Mouse (Mus musculus) stomach, postnatal 0 days (tissue): ENCODE results near the gene Glb1l. TPM values are rescaled to one million over a fixed set of nuclear protein-coding genes. Genes with fewer than 3 reads are reported as not detected.

Experiments
- ATAC-seq: fragments of 200-750 bp; cut with Nextera tagmentation; 2 replicates; pipeline ENCODE4 v1.8.0; 2017; ENCODE audit not compliant: low FRiP score, low TSS enrichment
- DNase-seq: peaks from one replicate; pipeline ENCODE4 v3.0.0-alpha.2; 2016; ENCODE audit warnings: low spot score
- H3K27ac ChIP-seq: fragments of 300-500 bp; sonication (generic); replicated peaks from 2 replicates; pipeline ENCODE4 v1.5.1; 2014; ENCODE audit warnings: mild to moderate bottlenecking, control low read depth
- H3K27me3 ChIP-seq: fragments of 300-500 bp; sonication (generic); 2 replicates; pipeline ENCODE4 v1.6.1; 2014; ENCODE audit warnings: low read length; ENCODE audit not compliant: control insufficient read depth, insufficient read depth
- H3K36me3 ChIP-seq: fragments of 300-500 bp; sonication (generic); 2 replicates; pipeline ENCODE4 v1.6.1; 2014; ENCODE audit warnings: low read length, mixed read lengths; ENCODE audit not compliant: control insufficient read depth, insufficient read depth
- H3K4me1 ChIP-seq: fragments of 300-500 bp; sonication (generic); replicated peaks from 2 replicates; pipeline ENCODE4 v1.6.1; 2014; ENCODE audit warnings: antibody characterized with exemption; ENCODE audit not compliant: control insufficient read depth, insufficient read depth
- H3K4me2 ChIP-seq: fragments of 300-500 bp; sonication (generic); replicated peaks from 2 replicates; pipeline ENCODE4 v1.6.1; 2014; ENCODE audit warnings: low read depth, mild to moderate bottlenecking, control low read depth, moderate library complexity
- H3K4me3 ChIP-seq: fragments of 300-500 bp; sonication (generic); 2 replicates; pipeline ENCODE4 v1.5.1; 2014; ENCODE audit warnings: low read depth, low read length, control low read depth
- H3K9ac ChIP-seq: fragments of 300-500 bp; sonication (generic); 2 replicates; pipeline ENCODE4 v1.6.1; 2014; ENCODE audit warnings: mild to moderate bottlenecking, low read length, control low read depth, mixed read lengths
- H3K9me3 ChIP-seq: fragments of 300-500 bp; sonication (generic); 2 replicates; pipeline ENCODE4 v1.6.1; 2016; ENCODE audit warnings: low read length; ENCODE audit not compliant: control insufficient read depth
- CTCF ChIP-seq: IDR thresholded peaks from 2 replicates; pipeline ENCODE4 v1.5.1; 2016; ENCODE audit warnings: antibody characterized with exemption, low read depth, mild to moderate bottlenecking, moderate library complexity
- EP300 ChIP-seq: optimal IDR thresholded peaks from 2 replicates; pipeline ENCODE3; 2016; ENCODE audit warnings: antibody characterized with exemption
- WGBS: fragments of 180-500 bp; shearing (Covaris S2); extraction: QIAGEN DNeasy Blood & Tissue Kit; methylation state at CpG from one replicate; pipeline ENCODE4 v1.1.7; 2014; 5-methylcytosine and 5-hydroxymethylcytosine counted together
- polyA plus RNA-seq: library from polyadenylated mRNA; unstranded; fragments of >200 nt; fragmentation: Nextera tagmentation; extraction: Ambion mirVana; gene quantifications from 2 replicates; pipeline ENCODE4 v1.2.1, GENCODE M21; 2015

Gene Glb1l
- polyA plus RNA-seq, 1 experiment from 2014 or later, result 5.2 TPM

GRCm38 (mm10) chr1:75244836-75245235 is 34.2 kb upstream of the Glb1l start:
- DNase-seq, result peak; percentile 52
- peak; percentile 56 for ATAC-seq
- 33% methylated on average over 4 of the region's 4 CpGs for WGBS

GRCm38 (mm10) chr1:75244175-75244826 is 33.7 kb upstream of the Glb1l start:
- ATAC-seq (no peak), DNase-seq (no peak)
- Histone ChIP-seq H3K27me3 (no peaks in the 10 kb centered on the region), H3K4me3 (no peak overlapping the region), H3K4me1 (peaks cover 6% of the 10 kb centered on the region; the same call in 1 of the 2 replicates), H3K27ac (no peak overlapping the region), H3K36me3 (peaks cover 16% of the 10 kb centered on the region; the same call in 1 of the 2 replicates), H3K9ac (no peak overlapping the region), H3K9me3 (no peaks in the 10 kb centered on the region), H3K4me2 (no peak overlapping the region)
- TF ChIP-seq CTCF (no peak), EP300 (no peak)
- WGBS, result 94% methylated on average over 12 of the region's 12 CpGs

More at GRCm38 (mm10) chr1:75244836-75245235, 34.2 kb upstream of the Glb1l start:
- no peak overlapping the region for H3K9ac ChIP-seq
- no peak overlapping the region for H3K27ac ChIP-seq
- no peak overlapping the region for H3K4me3 ChIP-seq
- H3K9me3 ChIP-seq, result no peaks in the 10 kb centered on the region
- no peak for TF ChIP-seq EP300
- TF ChIP-seq CTCF, result peak; percentile 28; the same call in 1 of the 2 replicates
- H3K36me3 ChIP-seq, result peaks cover 14% of the 10 kb centered on the region; the same call in 1 of the 2 replicates
- no peaks in the 10 kb centered on the region for H3K27me3 ChIP-seq
- H3K4me2 ChIP-seq, result no peak overlapping the region
- peaks cover 6% of the 10 kb centered on the region; the same call in 1 of the 2 replicates for H3K4me1 ChIP-seq

GRCm38 (mm10) chr1:75243411-75243810 is 32.8 kb upstream of the Glb1l start:
- H3K4me2 ChIP-seq, result no peak overlapping the region
- H3K4me3 ChIP-seq, result no peak overlapping the region
- WGBS, result 87% methylated on average over 14 of the region's 14 CpGs
- no peaks in the 10 kb centered on the region for H3K9me3 ChIP-seq
- DNase-seq (no peak), ATAC-seq (no peak)
- H3K36me3 ChIP-seq, result peaks cover 16% of the 10 kb centered on the region; the same call in 1 of the 2 replicates
- no peak overlapping the region for H3K9ac ChIP-seq
- H3K27me3 ChIP-seq, result no peaks in the 10 kb centered on the region
- H3K4me1 ChIP-seq, result peaks cover 6% of the 10 kb centered on the region; the same call in 1 of the 2 replicates
- TF ChIP-seq EP300 (no peak), CTCF (no peak)
- H3K27ac ChIP-seq, result no peak overlapping the region

- no peak overlapping the region for H3K4me2 ChIP-seq
- no peaks in the 10 kb centered on the region for H3K9me3 ChIP-seq
- no peak overlapping the region for H3K27ac ChIP-seq
- TF ChIP-seq CTCF (no peak), EP300 (no peak)
- no peaks in the 10 kb centered on the region for H3K27me3 ChIP-seq
- WGBS, result 83% methylated on average over 10 of the region's 10 CpGs
- H3K4me3 ChIP-seq, result no peak overlapping the region
- ATAC-seq (no peak), DNase-seq (no peak)
- H3K36me3 ChIP-seq, result peaks cover 16% of the 10 kb centered on the region; the same call in 1 of the 2 replicates
- H3K4me1 ChIP-seq, result no peaks in the 10 kb centered on the region
- H3K9ac ChIP-seq, result no peak overlapping the region
Measured at GRCm38 (mm10) chr1:75239591-75239990, 29.0 kb upstream of the Glb1l start.

DNA sequence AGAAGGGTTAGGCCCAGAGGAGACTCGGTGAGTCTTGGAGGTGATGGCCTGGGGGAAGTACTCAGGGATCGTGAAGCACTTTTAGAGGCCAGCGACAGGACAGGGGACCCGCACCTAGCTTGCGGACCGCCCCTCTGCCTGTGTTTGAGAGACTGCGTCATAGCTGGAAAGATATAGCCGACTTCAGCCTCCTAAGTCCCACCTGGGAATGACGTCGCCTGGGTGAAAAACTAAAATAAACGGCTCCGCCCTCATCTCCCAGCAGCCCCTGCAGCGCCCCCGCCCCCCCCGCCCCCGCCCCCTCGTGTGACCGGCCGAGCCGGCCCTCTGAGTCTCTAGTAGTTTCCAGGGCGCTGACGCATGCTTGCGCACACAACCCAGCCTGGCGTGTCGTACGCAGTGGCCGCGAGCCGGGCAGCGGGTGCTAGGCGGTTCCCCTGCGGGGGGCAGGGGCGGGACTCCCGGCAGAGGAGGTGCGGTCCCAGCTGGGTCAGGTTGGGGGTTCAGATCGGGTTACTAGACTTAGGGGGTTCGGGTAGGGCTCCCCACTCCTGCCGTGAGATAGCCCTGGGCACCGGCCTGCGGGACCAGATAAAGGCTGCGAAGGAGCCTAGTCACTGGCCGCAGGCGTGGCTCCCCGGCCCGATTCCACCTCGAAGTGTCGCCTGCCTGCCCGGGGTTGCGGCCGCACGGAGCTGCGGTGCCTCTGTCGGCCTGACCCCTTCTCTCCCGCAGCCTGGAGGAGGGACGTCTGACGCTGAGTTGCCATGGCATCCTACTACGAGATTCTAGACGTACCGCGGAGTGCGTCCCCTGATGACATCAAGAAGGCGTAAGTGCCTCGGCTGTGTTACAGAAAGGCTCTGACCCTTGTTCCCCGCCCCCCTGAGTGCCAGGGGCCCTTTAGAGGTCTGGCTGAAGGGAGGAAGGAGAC is 25.8 kb upstream of the Glb1l start, which contains the start of gene Dnajb2:
Dnajb2 (plus strand) TSS at position 290 of the 934 bp plus-strand sequence.
- WGBS, result under 1% methylated on average over 56 of the region's 64 CpGs
- H3K4me2 ChIP-seq, result peak within 1 kb of the TSS; percentile 91
- DNase-seq, result peak; percentile 94

More for the DNA sequence above, 25.8 kb upstream of the Glb1l start, which contains the start of gene Dnajb2:
- Histone ChIP-seq H3K4me1 (no peaks in the 10 kb centered on the region), H3K36me3 (peaks cover 6% of the 10 kb centered on the region; the same call in 1 of the 2 replicates), H3K27me3 (no peaks in the 10 kb centered on the region), H3K9ac (peak within 1 kb of the TSS; percentile 72), H3K27ac (peak within 1 kb of the TSS; percentile 91), H3K9me3 (no peaks in the 10 kb centered on the region), H3K4me3 (peak within 1 kb of the TSS; percentile 70)
- ATAC-seq, result peak; percentile 96
- no peak for TF ChIP-seq EP300
- no peak for TF ChIP-seq CTCF
